Mouse (Mus musculus): ENCODE measurements around the gene Zscan12.

Gene Zscan12

DNA sequence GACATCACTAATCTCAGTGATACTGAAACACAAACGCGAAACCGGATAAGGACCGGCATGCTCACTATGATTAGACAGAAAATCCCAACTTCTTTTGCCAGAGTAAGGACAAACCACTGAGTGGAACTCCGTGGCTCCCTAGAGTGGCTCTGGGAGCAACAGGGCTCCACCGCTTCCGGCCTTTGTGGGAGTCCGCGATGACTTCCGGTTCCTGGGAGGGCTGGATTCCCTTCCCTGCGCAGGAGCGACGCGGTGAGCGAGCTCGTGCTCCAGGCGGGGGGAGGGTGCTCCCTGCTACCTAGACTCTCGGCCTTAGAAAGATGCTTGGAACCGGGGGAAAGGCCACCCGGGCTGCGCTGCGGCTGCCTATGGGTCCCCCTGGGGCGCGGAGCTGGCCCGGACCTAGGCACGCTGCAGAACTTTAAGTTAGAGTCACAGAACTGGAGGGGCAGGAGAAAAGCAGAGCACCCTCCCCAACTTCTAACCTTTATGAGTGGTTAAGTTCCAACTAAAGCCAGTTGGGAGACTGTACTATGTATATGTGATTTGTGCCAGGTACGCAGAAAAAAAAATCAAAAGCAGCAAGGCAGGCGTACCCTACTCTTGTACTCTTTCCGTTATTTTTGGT, at the start of gene Zscan12:
TSS of gene Zscan12 (plus strand) at position 200 of the 628 bp plus-strand sequence.
- under 1% methylated on average over 29 of the region's 29 CpGs for WGBS

DNA sequence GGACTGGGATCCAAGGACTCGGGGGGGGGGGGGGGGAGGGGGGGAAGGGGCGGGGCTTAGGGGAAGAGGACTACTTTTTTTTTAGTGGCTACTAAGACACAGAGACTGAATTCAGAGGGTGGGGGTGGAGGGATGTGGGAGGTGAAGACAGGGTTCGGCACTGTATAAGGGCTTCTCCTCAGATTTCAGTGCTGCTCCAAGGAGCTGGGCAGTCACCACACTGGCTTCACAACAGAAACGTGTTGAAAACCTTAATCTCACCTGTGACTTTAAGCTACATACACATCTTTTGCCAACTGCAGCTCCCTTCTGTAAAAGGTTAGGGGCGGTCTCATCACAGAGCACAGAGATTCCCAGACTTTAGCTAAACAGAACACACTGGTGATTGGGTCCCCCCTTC, 49.8 kb upstream of the Zscan12 start:
- WGBS, result 46% methylated on average over 4 of the region's 5 CpGs

GRCm38 (mm10) chr13:21313903-21314302, 48.7 kb upstream of the Zscan12 start:
- 82% methylated on average over 4 of the region's 4 CpGs for WGBS

DNA sequence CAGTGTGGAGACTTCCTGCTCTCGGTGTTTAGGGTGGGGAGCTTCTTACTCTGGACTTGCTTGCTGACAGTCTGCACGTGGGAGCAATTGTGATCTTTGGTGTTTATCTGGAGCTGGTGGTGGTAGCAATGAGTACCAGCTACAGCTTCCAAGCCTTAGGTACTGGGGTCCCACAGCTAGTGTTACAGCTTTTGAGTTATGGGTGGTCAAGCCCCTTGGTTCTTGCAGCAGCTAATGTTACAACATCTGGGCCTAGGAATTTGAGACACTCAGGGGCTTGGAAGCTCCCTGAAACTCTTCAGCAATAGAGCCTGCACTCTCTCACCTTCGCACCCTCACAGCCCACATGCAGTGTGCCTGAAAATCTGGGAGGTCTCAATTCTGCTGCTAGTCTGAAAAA, 42.4 kb upstream of the Zscan12 start:
- WGBS, result 86% methylated on average over 3 of the region's 3 CpGs

DNA sequence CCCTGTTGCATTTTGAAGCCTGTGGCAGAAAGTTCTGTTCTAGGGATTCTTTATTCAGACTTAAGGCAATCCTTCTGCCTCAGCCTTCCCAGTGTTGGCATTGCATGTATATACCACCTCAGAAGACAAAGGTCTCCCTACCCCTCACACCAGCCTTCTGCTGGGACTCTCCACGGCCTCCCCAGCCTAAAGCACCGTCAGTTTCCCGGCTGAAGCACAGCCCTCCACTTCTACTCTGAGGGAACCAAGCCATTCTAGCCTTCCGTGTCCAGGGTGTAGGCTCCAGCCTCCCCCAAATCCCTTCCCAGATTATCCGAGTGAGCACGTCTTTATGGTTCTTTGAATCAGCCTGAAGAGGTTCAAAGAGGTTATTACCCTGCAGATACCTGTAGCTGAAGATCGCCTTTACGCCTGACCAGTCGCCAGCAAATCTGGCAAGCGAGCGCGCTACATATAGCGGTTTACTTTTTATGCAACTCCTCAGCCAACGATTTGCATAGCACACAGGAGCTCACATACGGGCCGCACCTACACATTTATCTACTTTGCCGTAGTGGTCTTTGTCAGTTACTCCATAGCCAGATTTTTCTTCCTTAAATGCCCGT, 40.6 kb upstream of the Zscan12 start:
- 11% methylated on average over 18 of the region's 18 CpGs for WGBS

DNA sequence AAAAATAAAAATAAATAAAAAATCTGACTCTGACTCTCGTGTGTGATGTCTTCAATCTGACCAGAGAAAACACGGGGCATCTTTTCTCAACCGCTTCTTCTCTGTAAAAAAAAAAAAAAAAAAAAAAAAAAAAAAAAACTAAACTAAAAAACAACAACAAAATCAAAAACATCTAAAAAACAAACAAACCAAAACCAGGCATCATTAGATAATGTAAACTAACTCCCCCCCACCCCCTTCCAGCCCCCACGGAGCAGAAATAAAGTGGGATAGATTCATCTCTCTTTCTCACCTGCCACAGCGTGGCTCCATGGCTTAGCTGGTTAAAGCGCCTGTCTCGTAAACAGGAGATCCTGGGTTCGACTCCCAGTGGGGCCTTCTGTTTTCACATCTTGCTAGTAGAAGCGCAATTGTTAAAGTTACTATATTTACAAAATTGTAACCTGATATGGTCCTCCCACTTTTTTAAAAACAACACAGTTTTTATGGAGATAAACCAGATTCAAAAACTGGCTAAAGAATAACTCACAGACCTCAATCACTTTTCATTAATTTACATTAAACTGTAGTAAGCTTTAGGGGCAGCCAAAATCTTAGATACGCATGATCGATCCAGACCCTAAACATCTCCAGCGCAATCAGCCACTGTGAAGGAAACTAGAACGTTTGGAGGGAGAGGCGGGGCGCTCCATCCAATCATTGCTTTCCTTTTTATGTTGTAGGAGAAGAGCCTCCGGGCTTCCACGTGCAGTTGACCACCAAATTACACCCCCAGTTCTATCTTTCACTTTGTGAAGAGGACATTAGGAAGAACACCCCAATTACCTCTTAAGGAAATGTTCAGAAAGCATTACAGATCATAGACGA, 39.9 kb upstream of the Zscan12 start:
- WGBS, result 11% methylated on average over 18 of the region's 18 CpGs

DNA sequence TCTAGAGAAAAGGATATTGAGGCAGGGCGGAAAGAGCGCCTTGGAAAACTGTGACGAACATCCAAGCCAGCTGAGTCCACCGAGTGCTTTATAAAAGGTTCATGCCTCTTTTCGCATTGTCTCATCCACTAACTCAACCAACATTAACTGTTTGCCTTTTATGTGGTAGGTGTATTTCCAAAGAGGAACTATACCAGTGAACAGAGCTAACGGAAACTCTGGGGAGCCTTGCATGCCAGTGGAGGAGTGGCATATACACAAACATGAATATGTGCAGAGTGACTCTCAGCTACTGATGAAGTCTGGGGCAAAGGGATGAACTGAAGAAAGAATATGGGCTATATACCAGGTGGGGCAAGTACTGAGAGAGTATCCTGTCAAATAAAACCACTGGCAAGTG, 39.2 kb upstream of the Zscan12 start:
- 37% methylated on average over 6 of the region's 6 CpGs for WGBS

DNA sequence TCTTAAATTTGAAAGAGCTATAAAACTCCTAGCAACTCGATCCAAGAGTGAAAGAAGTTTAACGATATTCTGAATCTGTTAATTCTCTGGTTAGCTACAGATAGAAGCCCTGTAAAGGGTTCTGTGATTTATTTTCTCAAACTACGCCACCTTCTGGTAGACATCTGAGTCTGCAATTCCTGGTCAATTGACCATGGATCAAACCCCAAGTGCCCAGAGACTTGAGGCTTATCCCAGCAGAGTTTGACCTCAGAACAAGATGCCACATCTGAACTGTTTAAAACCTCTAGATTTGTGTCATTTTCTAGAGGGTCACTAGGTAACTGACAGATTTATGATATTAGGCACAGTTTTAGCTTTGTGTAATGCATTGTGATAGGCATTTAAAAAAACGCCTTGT, 36.4 kb upstream of the Zscan12 start:
- whole genome bisulfite sequencing, result 7% methylated on average over 4 of the region's 4 CpGs

- WGBS, result under 1% methylated on average over 24 of the region's 24 CpGs
These were observed 35.9 kb upstream of the Zscan12 start for GRCm38 (mm10) chr13:21326657-21327211.

GRCm38 (mm10) chr13:21327424-21327823, 35.2 kb upstream of the Zscan12 start:
- WGBS, result under 1% methylated on average over 9 of the region's 9 CpGs

DNA sequence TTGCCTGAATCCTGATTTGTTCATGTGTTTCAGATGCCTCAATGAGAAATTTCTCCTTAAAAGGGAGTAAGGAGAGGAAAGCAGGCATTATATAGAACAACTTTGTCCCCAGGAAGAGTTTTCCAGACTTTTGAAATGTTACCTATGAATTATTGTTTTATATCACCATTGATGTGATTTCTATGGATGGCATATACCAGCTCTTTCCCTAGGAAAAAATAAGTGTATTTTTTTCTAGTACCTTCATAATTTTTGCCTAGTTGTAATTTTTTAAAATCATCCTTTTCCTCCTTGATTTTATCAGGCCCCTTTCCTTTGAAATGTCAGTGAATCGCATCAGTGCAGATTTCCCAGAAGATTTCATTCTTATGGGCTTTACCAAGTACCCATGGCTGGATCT, 16.0 kb upstream of the Zscan12 start, which contains the start of gene Olfr1367:
TSS of gene Olfr1367 (plus strand) at position 301 of the 400 bp plus-strand sequence.
- 92% methylated on average over 1 of the region's 1 CpGs for WGBS

DNA sequence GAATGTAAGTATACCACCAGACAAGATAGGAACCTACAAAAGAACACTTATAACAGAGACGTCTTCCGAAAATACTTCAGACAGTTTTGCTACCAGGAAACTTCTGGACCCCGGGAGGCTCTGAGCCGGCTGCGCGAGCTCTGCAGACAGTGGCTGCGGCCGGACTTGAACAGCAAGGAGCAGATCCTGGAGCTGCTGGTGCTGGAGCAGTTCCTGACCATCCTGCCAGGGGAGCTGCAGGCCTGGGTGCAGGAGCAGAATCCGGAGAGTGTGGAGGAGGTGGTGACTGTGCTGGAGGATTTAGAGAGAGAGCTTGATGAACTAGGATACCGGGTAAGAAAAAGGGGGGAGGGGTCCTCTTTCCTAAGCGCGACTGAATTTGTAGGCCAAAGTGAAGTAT, 1.1 kb downstream of the Zscan12 start:
- WGBS, result 65% methylated on average over 12 of the region's 12 CpGs

- 78% methylated on average over 6 of the region's 6 CpGs for WGBS
These were observed 4.0 kb downstream of the Zscan12 start for GRCm38 (mm10) chr13:21366635-21367034.

GRCm38 (mm10) chr13:21372700-21373099, 10.1 kb downstream of the Zscan12 start:
- WGBS, result 57% methylated on average over 2 of the region's 2 CpGs

- WGBS, result 86% methylated on average over 2 of the region's 2 CpGs
These were observed 15.2 kb downstream of the Zscan12 start for GRCm38 (mm10) chr13:21377773-21378172.

DNA sequence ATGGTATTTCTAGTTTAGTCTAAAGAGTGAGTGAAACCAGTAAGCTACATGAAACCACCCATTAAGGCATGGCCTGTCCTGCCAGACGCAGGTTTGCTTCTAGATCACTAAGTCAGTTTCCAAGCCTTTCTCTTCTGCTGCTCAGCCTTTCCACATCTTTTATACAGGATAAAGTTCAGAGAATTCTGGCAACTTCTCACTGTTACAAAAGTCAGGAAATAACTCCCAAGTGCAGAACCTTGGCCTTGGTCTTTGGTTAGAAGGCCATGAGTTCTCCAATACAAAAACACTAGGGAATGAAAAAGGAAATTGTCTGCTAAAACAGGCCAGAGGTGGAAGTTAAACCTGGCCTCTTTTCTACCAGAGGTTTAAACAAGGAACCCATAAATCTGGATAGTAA, 32.6 kb downstream of the Zscan12 start:
- WGBS, result 92% methylated on average over 1 of the region's 1 CpGs

DNA sequence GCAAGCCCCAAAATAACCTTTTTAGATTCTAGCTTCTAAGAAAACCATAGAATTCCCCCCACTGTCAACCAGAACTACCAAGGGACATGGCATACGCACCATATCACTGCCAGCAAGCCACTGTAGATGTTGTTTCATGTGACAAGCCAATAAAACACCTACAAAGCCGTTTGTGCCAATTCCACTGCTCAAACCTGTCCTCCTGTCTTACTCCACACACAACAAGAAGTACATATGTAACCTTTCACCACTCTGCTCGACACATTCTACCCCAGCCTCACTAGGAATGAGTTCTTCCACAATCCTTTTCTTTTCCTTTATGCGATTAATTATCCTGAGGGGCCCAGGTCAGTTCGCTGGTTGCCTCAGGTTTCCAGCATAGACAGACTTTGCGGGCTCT, 33.0 kb downstream of the Zscan12 start:
- WGBS, result 96% methylated on average over 6 of the region's 6 CpGs

GRCm38 (mm10) chr13:21396048-21396447, 33.4 kb downstream of the Zscan12 start:
- WGBS, result 95% methylated on average over 18 of the region's 18 CpGs

DNA sequence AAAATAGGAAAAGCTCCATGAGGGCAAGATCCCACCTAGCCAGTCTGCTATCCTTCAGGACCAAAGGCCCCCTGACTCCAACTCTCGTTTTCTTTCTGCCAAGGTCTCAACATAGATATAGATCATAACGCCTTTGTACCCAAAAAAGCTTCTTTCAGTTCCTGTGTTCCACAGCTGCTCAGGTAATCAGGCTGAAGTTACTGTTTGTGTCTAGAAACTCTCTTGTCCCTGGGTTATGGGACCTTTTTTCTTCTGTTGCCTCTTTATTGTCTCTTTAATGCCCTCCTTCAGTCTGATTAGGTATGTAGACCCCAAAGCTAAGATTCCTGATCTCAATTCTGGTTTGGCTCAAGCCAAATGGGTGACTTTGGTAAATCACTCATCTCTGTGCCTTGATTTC, 34.9 kb downstream of the Zscan12 start:
- 88% methylated on average over 2 of the region's 2 CpGs for WGBS

- 56% methylated on average over 3 of the region's 3 CpGs for WGBS
These were observed 38.5 kb downstream of the Zscan12 start for GRCm38 (mm10) chr13:21401166-21401565.

- 13% methylated on average over 12 of the region's 12 CpGs for WGBS
These were observed 39.1 kb downstream of the Zscan12 start for GRCm38 (mm10) chr13:21401636-21402286.
